Mouse (Mus musculus) forebrain, embryonic 10.5 days (tissue): Measurements from ENCODE around the gene Serpinb9f. TPM values are rescaled to one million over a fixed set of nuclear protein-coding genes. Genes with fewer than 3 reads are reported as not detected.
"Not testable (repeated sequence)": the region's sequence is repeated elsewhere in the genome, so short reads cannot be mapped to it uniquely, and the experiment has no call there.

Experiments used
- DNase-seq: peaks from one replicate; pipeline ENCODE4 v3.0.0-alpha.2; 2017; ENCODE audit warnings: low spot score; ENCODE audit errors: extremely low spot score
- H3K27ac ChIP-seq: fragments of 300-500 bp; sonication (generic); 2 replicates; pipeline ENCODE4 v1.5.1; 2016; ENCODE audit warnings: mild to moderate bottlenecking
- H3K27me3 ChIP-seq: fragments of 300-500 bp; sonication (generic); 2 replicates; pipeline ENCODE4 v1.6.1; 2016; ENCODE audit warnings: mild to moderate bottlenecking; ENCODE audit not compliant: poor library complexity, severe bottlenecking
- H3K36me3 ChIP-seq: fragments of 300-500 bp; sonication (generic); replicated peaks from 2 replicates; pipeline ENCODE4 v1.6.1; 2016; ENCODE audit warnings: mild to moderate bottlenecking, moderate library complexity
- H3K4me1 ChIP-seq: fragments of 300-500 bp; sonication (generic); 2 replicates; pipeline ENCODE4 v1.6.1; 2016
- H3K4me3 ChIP-seq: fragments of 300-500 bp; sonication (generic); 2 replicates; pipeline ENCODE4 v1.5.1; 2016; ENCODE audit warnings: mild to moderate bottlenecking, moderate library complexity
- H3K9me3 ChIP-seq: fragments of 300-500 bp; sonication (generic); 2 replicates; pipeline ENCODE4 v1.6.1; 2016; ENCODE audit warnings: mild to moderate bottlenecking, moderate library complexity
- WGBS: fragments of 180-500 bp; shearing (Covaris S2); methylation state at CpG from one replicate; pipeline ENCODE4 v1.1.7; 2016; 5-methylcytosine and 5-hydroxymethylcytosine counted together
- polyA plus RNA-seq: library from polyadenylated mRNA; unstranded; fragments of >200 nt; fragmentation: Nextera tagmentation; extraction: Ambion mirVana; gene quantifications from 2 replicates; pipeline ENCODE4 v1.2.1, GENCODE M21; 2016

The Serpinb9f gene
- not detected in 2 replicates for polyA plus RNA-seq

- H3K4me3 ChIP-seq, H3K36me3 ChIP-seq, H3K27ac ChIP-seq, H3K4me1 ChIP-seq, H3K9me3 ChIP-seq, H3K27me3 ChIP-seq, DNase-seq: not testable (repeated sequence)
- WGBS = 90% methylated on average over 3 of the region's 3 CpGs
Observed at GRCm38 (mm10) chr13:33323777-33324176, at the start of gene Serpinb9f. Gene Serpinb9f (plus strand): TSS chr13:33324077.

- H3K36me3 ChIP-seq, H3K4me1 ChIP-seq, H3K4me3 ChIP-seq, DNase-seq, H3K27ac ChIP-seq, H3K27me3 ChIP-seq: not testable (repeated sequence)
- WGBS = 91% methylated on average over 4 of the region's 4 CpGs
- H3K9me3 ChIP-seq = peaks cover 11% of the 10 kb centered on the region
Observed at GRCm38 (mm10) chr13:33308631-33309030, 15.2 kb upstream of the Serpinb9f start.

GRCm38 (mm10) chr13:33356666-33357065 lies 32.8 kb downstream of the Serpinb9f start:
- not testable (repeated sequence) for H3K36me3 ChIP-seq, H3K4me3 ChIP-seq, H3K9me3 ChIP-seq, H3K27ac ChIP-seq, H3K27me3 ChIP-seq, H3K4me1 ChIP-seq, DNase-seq
- 100% methylated on average over 1 of the region's 1 CpGs for WGBS

Other genes starting within 250 kb of the Serpinb9f start
- not detected in 2 replicates for gene Serpinb1b, start 245.5 kb upstream of the Serpinb9f start, polyA plus RNA-seq
- gene Serpinb9c, start 164.3 kb upstream of the Serpinb9f start, polyA plus RNA-seq = not detected in 2 replicates
- gene Serpinb9d, start 131.1 kb upstream of the Serpinb9f start, polyA plus RNA-seq = not detected in 2 replicates
- gene Serpinb9e, start 74.5 kb upstream of the Serpinb9f start, polyA plus RNA-seq = not detected in 2 replicates
- not detected in 2 replicates for gene Gm11397, start 71.7 kb downstream of the Serpinb9f start, polyA plus RNA-seq
- not detected in 2 replicates for gene Serpinb9g, start 160.7 kb downstream of the Serpinb9f start, polyA plus RNA-seq